Mouse (Mus musculus): ENCODE measurements at regions not wholly inside any gene's neighbourhood (a gene's known extent, or its start where the extent isn't known, plus 50 kb on each side); places are given as distances from the start of the nearest gene placed in this dataset.

GRCm38 (mm10) chr3:148167556-148167955 is 822.8 kb downstream of the Adgrl2 start:
- no peak for DNase-seq (ENCODE audit: low spot score in 2 of 2)

GRCm38 (mm10) chr3:148159059-148159458 is 831.3 kb downstream of the Adgrl2 start:
- DNase-seq (ENCODE audit: low spot score in 2 of 2), result no peak

GRCm38 (mm10) chr3:148158533-148158932 is 831.8 kb downstream of the Adgrl2 start:
- no peak for DNase-seq (ENCODE audit: low spot score in 2 of 2)

- DNase-seq (ENCODE audit: low spot score in 2 of 2), result no peak
Observed at GRCm38 (mm10) chr3:148143776-148144175, 846.6 kb downstream of the Adgrl2 start.

- peak in 1 of 2 experiments; percentile 7 for DNase-seq (ENCODE audit: low spot score in 2 of 2)
Observed at GRCm38 (mm10) chr3:148136791-148137251, 853.5 kb downstream of the Adgrl2 start.

- DNase-seq (ENCODE audit: low spot score in 2 of 2), result no peak
Observed at GRCm38 (mm10) chr3:148134646-148135045, 855.7 kb downstream of the Adgrl2 start.

- DNase-seq (ENCODE audit: low spot score in 2 of 2), result no peak
Observed at GRCm38 (mm10) chr3:148115576-148115975, 874.8 kb downstream of the Adgrl2 start.

GRCm38 (mm10) chr3:148112204-148112603 is 878.2 kb downstream of the Adgrl2 start:
- no peak for DNase-seq (ENCODE audit: low spot score in 2 of 2)

GRCm38 (mm10) chr3:148107031-148107430 is 883.3 kb downstream of the Adgrl2 start:
- no peak for DNase-seq (ENCODE audit: low spot score in 2 of 2)

GRCm38 (mm10) chr3:148093930-148094329 is 896.4 kb downstream of the Adgrl2 start:
- DNase-seq (ENCODE audit: low spot score in 2 of 2), result no peak

GRCm38 (mm10) chr3:148075841-148076240 is 914.5 kb downstream of the Adgrl2 start:
- DNase-seq (ENCODE audit: low spot score in 2 of 2), result no peak

- DNase-seq (ENCODE audit: low spot score in 2 of 2), result no peak
Observed at GRCm38 (mm10) chr3:148066701-148067100, 923.7 kb downstream of the Adgrl2 start.

- DNase-seq (ENCODE audit: low spot score in 2 of 2), result no peak
Observed at GRCm38 (mm10) chr3:148056074-148056473, 934.3 kb downstream of the Adgrl2 start.

GRCm38 (mm10) chr3:148052516-148052915 is 937.8 kb downstream of the Adgrl2 start:
- DNase-seq (ENCODE audit: low spot score in 2 of 2), result no peak

- DNase-seq (ENCODE audit: low spot score in 2 of 2), result no peak
Observed at GRCm38 (mm10) chr3:148048247-148048646, 942.1 kb downstream of the Adgrl2 start.

GRCm38 (mm10) chr3:148032532-148032931 is 957.8 kb downstream of the Adgrl2 start:
- no peak for DNase-seq (ENCODE audit: low spot score in 2 of 2)

GRCm38 (mm10) chr3:148005831-148006230 is 984.5 kb downstream of the Adgrl2 start:
- DNase-seq (ENCODE audit: low spot score in 2 of 2), result no peak

- no peak for DNase-seq (ENCODE audit: low spot score in 2 of 2)
Observed at GRCm38 (mm10) chr3:148004006-148004405, 986.3 kb downstream of the Adgrl2 start.

- DNase-seq (ENCODE audit: low spot score in 2 of 2), result no peak
Observed at GRCm38 (mm10) chr3:147999330-147999953, 990.9 kb downstream of the Adgrl2 start.

GRCm38 (mm10) chr3:147991738-147992137 is 998.6 kb downstream of the Adgrl2 start:
- DNase-seq (ENCODE audit: low spot score in 2 of 2), result no peak

GRCm38 (mm10) chr3:147990831-147991230 is 999.5 kb downstream of the Adgrl2 start:
- no peak for DNase-seq (ENCODE audit: low spot score in 2 of 2)

GRCm38 (mm10) chr3:147982831-147983230 is 1007.5 kb downstream of the Adgrl2 start:
- DNase-seq (ENCODE audit: low spot score in 2 of 2), result no peak

GRCm38 (mm10) chr3:147981621-147982020 is 1008.7 kb downstream of the Adgrl2 start:
- no peak for DNase-seq (ENCODE audit: low spot score in 2 of 2)

- no peak for DNase-seq (ENCODE audit: low spot score in 2 of 2)
Observed at GRCm38 (mm10) chr3:147976579-147976978, 1013.8 kb downstream of the Adgrl2 start.

Measured in cerebellum, postnatal 4 days (tissue).